Mouse (Mus musculus): ENCODE results near the gene Zbtb9.

Gene Zbtb9

DNA sequence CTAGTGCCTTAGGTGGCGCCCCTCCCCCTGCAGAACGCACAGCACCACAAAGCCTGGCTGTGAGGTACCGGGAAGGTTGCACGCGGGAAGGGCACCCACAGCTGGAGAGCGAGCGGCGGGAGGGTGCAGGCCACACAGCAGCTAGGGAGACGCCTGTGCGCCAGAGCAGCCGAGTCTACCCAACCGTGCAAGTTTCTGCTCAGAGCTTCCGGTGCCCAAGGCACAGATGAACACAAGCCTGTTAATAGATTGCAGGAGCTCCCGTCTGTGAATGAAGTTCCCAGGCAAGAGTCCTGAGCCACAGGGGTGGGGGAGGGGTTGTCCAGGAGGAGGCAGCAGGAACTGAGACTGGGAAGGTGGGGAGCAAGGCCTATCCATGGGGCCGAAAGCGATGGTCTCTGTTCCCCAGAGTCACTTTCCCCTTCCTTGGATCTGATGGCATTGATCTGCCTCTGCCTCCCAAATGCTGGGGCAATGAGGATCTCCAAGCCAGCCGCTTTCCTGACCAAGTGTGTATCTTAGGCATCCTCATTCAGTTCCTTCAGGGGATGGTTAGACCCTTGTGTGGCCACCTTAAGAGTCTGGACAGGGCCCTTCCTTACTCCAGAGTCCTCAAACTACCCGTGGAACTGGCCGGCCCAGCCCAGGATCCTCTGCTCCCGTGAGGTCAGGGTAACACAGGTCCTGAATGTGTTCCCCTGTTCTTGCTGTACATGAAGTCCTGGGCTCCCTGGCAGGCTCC, 67.5 kb downstream of the Zbtb9 start:
- DNase-seq (ENCODE audit: low spot score) = no peak

DNA sequence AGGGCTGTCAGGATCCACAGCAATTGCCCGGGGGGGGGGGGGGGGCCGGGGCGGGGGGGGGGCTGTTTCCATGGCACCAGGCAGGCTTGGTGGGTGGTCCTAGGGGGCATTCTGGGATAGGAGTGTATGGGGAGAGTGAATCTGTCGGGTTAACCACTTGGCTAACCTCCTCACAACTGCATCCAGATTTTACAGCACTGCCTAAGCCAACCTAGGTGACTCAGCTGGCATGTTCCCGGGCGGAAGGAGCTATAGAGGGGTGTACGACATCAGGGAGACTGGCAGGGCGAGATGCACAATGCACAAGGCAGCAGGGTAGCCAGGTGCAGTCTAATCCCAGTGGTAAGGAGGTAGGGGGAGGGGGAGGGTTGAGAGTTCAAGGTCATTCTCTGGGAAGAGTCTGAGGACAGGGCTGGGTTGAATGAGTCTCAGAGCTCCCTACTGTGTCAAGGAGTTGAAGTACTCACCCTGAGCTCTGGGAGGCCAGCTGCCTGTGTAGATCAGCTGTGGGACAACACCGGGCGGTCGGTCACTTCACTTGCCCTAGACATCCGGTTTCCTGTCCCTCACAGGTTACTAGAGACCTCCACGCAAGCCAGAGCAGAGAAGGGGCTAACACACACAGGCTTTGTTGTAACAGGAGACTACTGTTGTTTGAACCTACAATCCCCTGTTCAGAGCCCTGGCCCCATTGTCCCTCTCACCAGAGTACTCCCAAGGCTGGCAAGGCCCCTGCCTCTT, 68.2 kb downstream of the Zbtb9 start:
- no peak for DNase-seq (ENCODE audit: low spot score)

DNA sequence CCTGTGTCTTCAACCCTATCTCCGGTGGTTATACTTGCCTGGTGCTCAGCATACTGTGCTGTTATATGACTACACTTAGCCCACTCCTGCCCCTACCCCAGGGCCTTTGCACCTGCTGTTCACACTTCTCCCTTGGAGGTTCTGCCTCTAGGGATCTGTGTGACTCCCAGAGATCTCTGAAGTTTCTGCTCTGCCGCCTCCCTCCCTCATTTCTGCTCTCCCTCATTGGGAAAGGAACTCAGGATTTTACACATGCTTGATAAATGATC, 68.8 kb downstream of the Zbtb9 start:
- no peak for DNase-seq (ENCODE audit: low spot score)

DNA sequence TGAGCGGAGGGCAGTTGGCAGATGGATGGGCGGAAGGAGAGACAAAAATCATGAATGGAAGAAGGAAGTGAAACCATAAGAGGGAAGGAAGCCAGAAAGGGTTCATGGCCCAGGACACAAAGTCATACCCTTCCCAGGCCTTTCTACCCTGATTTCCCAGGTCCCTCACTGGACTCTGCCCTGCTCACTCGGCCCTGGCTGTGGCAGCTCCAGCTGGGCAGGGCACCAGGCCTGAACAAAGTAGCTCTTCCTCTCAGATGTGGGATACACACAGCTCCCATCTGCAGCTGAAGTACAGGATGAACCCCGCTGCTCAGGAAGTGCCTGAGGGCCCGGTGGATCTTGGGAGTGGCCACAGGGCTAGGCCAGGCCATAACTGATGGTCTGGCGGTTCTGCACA, 69.9 kb downstream of the Zbtb9 start:
- no peak for DNase-seq (ENCODE audit: low spot score)

DNA sequence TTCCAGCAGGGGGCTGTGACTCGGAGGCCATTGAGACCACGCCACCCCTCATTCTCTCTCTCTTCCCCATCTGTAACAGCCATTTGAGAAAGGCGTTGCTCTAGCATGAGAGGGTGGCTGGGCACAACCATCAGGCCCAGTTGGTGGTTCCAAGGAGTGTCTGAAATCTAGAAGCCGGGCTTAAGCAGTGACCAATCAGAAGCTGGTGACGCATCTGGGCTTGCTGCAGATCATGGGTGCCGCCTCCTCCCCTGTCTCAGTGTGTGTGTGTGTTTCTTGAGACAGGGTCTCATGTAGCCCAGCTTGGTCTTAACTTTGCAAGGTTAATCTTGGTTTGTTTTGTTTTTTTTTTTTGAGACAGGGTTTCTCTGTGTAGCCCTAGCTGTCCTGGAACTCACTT, 72.2 kb downstream of the Zbtb9 start:
- DNase-seq (ENCODE audit: low spot score) = no peak

DNA sequence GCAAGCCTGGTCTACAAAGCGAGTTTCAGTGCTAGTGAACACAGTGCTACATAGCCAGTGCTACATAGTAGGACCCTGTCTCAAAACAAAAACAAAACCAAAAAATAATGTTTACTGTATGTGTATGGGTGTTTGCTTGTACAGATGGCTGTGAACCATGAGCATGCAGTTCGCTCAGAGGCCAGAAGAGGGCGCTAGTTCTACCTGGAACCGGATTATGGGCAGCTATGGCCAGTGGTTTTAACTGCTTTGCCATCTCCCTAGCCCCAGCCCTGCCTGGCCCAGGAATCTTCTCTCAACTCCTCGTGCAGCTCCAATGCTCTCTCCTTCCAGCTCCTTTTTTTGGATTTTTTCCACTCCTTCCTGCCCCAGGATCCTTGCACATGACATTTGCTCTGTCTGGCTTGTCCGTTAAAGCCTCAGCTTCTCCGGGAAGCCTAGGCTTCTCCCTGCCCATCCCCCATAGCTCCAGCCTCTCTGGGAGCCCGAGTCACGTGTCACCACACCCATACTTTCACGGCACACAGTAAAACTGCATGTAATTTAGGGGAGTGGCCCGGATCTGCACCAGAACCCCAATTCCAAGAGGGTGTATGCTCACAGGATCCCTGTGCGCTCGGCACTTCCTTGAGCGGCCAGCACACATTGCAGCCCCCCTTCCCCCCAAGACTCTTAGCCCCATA, 74.9 kb downstream of the Zbtb9 start:
- no peak for DNase-seq (ENCODE audit: low spot score)

DNA sequence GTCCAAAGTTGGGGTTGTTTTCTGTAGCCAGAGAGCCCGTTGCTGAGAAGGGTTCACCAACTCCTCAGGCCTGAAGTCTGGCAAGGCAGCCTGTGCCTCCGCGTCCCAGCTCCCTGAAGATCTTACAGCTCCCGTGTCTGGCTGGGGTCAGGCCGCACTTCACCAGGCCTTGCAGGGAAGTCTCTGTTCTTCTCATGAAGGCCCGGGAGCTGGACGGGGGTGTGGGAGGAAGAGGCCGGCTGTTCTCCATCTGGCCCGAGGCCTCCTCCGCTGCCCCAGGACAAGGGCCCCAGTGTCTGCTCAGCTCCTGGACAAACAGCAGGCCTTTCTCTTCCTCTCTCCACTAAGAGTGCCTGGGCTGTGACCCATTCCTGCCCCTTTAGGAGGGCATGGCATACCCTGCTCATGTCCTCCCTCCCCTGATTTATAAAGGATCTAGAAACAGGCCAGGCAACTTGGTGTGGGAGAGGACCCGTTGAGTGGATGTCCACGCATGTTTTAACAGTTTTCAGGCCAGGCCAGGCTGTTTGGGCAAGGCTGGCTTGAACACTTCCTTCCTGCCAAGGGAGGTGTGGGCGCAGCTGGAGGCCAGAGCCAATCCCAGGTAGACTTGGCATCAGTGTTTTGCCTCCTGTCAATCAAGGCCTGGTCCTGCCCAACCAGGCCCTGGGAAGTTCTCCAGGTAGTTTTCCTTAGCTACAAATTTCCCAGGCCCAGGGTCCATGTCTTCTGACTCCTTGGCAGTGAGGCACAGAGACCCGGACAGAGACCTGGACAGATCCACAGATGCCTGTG, 75.7 kb downstream of the Zbtb9 start:
- no peak for DNase-seq (ENCODE audit: low spot score)

DNA sequence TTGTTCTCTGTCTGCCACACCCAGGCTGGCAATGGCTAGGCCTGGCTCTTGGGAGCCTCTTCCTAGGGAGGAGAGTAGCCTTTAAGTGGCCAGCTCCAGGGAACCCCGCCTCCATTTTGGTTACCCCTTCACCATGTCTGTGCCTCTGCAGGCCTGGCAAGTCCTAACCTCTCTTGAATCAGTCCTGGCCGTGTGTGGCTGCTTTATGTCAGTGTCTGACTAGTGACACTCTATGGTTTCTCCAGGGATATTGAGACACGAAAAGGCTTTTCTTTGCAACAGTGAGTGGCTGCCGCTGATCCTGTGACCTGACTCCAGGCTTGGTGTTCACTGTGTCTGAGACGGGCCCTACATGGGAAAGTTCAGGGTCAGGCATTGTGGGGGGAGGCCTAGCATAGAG, 77.9 kb downstream of the Zbtb9 start:
- DNase-seq (ENCODE audit: low spot score) = no peak

DNA sequence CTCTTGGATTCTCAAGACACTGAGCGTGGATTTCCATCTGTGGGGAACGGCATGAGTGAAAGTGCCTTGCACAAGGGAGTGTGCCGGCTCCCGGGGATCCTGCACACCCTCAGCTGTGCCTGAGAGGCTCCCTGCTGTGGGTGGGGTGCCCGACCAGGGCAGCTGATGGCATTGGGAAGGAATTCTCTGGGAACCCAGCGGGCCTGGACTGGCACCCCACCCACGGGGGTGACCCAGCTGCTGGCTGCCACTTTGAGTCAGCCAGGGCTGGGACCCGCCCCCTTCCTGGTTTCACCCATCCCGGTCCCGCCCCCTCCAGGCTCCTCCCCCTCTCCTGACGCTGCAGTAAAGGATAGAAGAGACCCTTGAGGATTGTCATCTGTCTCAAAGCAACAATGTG, 78.5 kb downstream of the Zbtb9 start:
- no peak for DNase-seq (ENCODE audit: low spot score)

DNA sequence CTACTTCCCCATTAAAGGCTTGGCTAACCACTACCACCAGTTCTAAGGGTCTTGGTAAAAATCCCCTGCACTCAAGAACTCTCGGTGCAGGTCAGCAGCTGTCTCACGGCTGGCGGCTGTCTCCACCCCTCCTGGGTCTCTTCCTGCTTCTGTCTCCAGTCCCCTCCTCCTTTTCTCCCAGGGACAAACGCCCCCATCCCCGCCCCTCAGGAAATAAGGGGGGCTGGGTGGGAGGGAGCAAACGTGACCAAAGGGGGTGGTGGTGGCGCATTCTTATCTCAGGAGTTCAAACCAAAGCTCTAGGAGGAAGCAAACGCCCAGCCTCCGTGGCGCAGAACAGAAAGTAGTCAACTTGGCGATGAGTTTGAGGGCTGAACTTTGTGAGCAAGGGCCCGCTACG, 83.2 kb downstream of the Zbtb9 start:
- DNase-seq (ENCODE audit: low spot score) = no peak

DNA sequence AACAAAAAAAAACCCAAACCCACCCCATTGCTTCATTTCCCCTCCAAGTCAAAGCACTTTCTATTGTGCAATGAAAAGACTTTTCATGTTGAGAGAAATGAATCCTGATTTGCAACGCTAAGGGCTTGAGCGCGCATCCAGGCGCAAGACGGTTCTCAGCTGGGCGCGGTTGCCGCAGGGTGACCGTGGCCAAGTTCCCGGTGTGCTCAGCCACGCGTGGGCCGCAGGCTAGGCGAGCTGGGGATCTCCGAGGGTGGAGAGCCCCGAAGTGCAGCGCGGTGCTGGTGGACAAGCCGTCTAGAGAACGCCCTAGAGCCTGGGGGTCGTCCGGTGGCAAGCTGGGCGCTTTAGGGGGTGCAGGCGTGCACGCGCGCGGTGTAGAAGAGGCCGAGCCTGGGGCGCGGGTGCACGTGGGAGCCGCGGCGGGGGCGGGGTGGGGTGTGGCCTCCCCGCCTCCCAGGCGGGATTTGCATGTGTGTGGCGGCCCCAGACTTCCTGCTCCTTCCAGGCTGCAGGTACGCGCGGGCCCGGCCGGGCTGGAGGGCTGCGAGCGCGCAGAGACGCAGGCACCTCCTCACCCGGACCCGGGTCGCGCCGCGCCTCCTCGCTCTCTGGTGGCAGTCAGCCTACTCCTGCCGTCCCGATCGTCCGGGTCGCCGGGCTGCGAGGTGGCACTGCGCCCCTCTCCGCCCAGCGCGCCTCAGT, 84.0 kb downstream of the Zbtb9 start, which contains the start of gene Itpr3:
Gene Itpr3, plus strand, starts transcription at position 493 of the 705 bp plus-strand sequence.
- DNase-seq (ENCODE audit: low spot score) = no peak

DNA sequence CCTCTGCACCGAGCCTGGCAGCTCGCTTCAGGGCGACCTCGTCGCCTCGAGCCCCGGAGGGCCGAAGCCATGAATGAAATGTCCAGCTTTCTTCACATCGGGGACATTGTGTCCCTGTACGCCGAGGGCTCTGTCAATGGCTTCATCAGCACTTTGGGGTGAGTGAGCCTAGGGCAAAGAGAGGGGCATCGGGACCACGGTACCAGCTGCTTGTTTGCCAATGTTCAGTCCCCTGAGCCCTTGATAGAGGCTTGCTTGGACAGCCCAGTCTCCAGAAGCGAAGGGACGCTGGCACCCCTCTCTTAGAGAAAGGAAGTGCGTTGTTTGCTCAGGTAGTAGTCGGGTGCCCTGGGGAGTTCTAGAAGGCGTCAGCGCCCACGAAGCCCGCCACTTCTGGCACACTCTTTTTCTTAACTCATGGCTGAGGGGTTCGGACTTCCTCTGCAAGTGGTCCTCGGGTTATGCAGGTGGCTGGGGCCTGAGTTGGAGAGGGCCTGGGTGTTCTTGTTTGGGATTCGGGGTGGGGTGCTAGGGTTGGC, 84.6 kb downstream of the Zbtb9 start:
- DNase-seq (ENCODE audit: low spot score) = no peak
